Mouse (Mus musculus) E14TG2a.4 (cell line): ENCODE measurements around the gene Apeh.

Experiments used
- CTCF ChIP-seq: conservative IDR thresholded peaks from 2 replicates; pipeline ENCODE4 v1.5.1; 2014; ENCODE audit warnings: low read length
- NANOG ChIP-seq: IDR thresholded peaks from 2 replicates; pipeline ENCODE4 v1.6.1; 2014; ENCODE audit warnings: borderline replicate concordance, low read length, mixed read lengths
- POU5F1 ChIP-seq: IDR thresholded peaks from 2 replicates; pipeline ENCODE4 v1.6.1; 2014; ENCODE audit warnings: low read length, borderline replicate concordance

DNA sequence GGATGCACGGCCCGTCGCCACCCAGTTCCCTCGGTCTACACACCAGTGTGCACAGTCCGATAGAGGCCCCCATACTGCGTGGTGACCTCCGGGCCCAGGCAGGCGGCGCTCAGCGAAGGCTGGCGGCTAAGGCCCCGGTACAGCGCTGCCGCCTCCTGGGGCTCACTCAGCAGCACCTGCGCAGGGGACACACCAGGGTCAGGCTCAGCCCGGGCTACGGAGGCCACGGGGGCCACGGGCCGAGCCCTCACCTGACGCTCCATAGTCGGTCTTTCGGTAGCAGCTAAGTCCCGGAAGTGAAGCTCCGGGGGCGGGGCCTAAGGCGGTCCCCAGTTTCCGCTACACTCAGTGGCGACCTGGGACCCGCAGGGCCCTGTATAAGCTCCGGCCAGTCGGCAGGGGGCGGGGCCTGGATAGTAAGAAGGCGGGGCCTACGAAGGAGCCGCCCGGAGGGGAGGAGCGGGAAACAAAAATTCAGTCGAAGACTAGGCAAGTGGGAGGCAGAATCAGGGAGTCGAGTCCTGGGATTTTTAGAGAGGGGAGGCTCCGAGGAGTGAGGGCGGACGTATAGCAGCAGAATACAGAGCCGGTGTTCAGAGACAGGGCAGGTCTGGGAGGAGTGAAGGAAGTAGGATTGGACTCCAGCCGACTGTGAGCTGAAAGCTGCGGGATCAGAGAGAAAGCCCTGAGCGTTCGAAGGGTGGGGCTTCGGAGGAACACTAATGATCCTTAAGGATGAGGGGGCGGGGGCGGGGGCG lies at the start of gene Apeh:
- TF ChIP-seq CTCF (no peak), NANOG (no peak), POU5F1 (no peak)
